Mouse (Mus musculus) brain, embryonic 18.5 days (tissue): ENCODE measurements around the gene Phf23.
A peak's percentile ranks its signal among the peaks of the same experiment; 100 is the strongest.
"Not testable (repeated sequence)": the region's sequence is repeated elsewhere in the genome, so short reads cannot be mapped to it uniquely, and the experiment has no call there.

ENCODE experiments used
- DNase-seq: peaks from one replicate; pipeline ENCODE4 v3.0.0-alpha.2; 2012; ENCODE audit warnings: low read depth, low spot score

Gene Phf23

GRCm38 (mm10) chr11:69999666-70000065 is 4.1 kb downstream of the Phf23 start:
- DNase-seq, result no peak

DNA sequence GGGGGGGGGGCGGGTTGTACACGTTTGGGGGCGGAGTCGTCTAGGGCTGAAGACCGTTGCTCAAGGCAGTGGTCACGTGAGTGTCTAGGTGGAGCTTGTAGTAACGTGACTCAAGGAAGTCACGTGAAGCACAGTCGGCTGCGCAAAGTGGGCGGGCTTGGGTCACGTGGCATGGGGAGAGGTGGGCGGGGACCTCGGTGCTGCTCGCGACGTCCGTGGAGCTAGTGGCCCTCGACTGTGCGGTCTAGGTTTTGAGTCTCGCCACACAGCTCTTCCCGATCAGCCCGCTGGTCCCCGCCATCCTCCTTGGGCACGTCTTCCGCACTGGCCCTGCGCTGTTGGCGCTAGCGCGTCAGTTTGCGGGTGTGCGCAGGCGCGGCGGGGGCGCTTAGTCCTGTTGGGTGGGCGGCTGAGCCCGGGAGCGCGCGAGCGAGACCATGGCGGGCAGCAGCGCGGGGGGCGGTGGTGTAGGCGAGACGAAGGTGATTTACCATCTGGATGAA is 4.9 kb downstream of the Phf23 start, which contains the start of gene Dvl2:
Dvl2 (plus strand) TSS at position 200 of the 503 bp plus-strand sequence.
- peak; percentile 92 for DNase-seq

DNA sequence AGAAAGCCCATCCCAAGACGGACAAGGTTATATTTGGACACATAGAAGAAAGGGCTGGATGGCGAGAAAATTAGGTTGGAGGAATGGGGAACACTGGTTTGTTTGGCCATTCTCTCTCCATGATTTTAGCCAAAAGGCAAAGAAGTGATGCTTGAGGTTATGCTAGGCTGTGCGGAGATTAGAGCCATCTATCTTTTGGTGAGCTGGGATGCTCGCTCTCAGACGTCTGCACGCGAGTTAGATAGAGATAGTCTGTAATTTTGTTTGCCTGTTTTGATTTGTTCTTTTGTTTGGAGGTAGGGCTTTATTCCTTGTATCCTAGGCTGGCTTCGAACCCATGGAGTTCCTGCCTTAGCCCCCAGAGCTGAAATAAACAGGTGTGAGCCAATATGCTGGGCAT is 5.6 kb downstream of the Phf23 start:
- DNase-seq, result no peak

DNA sequence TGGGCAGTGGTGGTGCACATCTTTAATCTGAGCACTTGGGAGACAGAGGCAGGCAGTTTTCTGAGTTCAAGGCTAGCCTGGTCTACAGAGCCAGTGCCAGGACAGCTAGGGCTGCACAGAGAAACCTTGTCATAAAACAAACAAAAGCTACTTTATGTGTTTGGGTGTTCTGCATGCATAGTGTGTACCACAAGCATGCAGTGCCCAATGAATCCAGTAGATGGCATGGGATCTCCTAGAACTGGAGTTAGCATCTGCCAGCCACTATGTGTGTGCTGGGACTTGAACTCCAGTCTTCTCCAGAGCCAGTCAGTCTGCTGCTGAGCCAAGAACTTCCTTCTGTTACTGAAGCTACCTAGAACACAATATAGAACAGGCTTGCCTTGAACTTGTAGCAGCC is 6.3 kb downstream of the Phf23 start:
- no peak for DNase-seq

GRCm38 (mm10) chr11:70002471-70002870 is 6.9 kb downstream of the Phf23 start:
- DNase-seq, result no peak

DNA sequence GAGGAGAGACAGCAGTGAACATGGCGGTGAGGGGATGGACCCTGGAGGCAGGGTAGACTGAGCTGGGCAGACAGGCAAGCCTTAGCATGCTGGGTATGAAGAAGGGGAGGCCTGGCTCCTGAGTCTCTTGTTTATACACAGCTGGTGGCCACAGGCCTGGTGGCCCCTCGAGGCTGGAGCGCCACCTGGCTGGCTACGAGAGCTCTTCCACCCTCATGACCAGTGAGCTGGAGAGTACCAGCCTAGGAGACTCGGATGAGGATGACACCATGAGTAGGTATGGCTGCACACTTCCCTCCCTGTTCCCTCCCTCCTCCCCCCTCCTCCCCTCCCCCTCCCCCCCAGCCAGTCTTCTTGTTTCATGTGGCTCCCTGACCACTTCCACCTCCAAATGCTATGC is 9.9 kb downstream of the Phf23 start:
- DNase-seq, result no peak

DNA sequence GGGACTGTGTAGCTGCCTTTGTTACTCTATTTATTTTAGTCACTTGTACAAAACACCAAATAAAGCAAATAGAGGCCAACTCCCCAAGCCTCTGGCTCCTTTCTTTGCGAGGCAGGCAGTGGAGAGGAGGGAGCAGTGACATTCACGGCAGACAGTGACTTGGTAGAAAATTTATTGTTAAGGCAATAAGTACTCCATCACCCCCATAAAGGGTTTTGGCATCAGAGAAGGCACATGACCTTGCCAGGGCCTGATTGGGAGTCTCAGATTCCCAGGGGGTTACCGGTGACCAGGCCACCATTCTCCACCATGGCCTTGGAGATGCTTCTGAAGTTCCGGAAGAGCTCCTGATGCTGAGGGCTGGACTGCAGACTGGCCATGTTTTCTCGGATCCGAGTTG is 14.5 kb downstream of the Phf23 start:
- DNase-seq, result no peak

- no peak for DNase-seq
Measured at GRCm38 (mm10) chr11:70010548-70010947, 15.0 kb downstream of the Phf23 start.

DNA sequence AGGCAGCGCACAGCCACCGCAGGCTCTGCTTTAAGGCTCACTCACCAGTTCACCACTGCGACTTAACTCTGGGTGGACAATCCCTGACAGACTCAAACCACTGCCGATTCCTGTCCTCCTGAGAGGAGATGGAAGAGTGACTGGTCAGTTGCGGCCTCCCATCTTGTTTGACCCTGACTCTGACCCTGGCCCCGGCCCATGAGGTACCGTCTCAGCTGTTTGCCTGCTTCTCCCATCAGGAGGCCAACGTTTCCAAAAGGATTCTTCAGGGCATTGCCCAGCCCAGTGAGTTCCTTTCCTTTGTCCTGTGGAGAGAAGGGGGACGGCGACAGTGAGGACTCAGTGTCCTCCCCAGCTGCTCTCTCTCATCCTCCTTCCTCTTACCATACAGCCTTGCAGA is 15.4 kb downstream of the Phf23 start:
- DNase-seq, result no peak

- DNase-seq, result no peak
Measured at GRCm38 (mm10) chr11:70012931-70013330, 17.4 kb downstream of the Phf23 start.

- DNase-seq, result no peak
Measured at GRCm38 (mm10) chr11:70013408-70013807, 17.8 kb downstream of the Phf23 start.

DNA sequence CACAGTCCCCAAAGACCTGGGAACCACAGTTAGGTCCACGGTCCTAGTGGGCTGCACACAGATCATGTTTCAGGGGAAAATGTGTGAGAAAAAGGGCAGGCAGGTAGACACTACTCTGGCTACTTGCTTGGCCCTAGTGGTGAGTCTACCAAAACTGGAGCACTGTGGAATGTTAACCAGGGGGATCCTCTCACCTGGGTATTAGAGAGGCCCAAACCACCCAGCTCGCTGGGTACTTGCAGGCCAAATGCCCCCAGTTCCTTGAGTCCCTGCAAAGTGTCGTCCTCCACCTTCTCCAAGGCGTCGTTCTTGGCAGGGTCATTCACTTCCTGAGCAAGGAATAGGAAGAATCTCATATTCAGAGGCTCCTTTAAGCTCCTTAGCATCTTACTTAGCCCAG is 18.5 kb downstream of the Phf23 start:
- no peak for DNase-seq

GRCm38 (mm10) chr11:70014880-70015558 is 19.4 kb downstream of the Phf23 start, which contains the start of gene Acadvl:
Gene Acadvl (minus strand): TSS chr11:70015411.
- no peak for DNase-seq

- no peak for DNase-seq
Measured at GRCm38 (mm10) chr11:70015677-70016076, 20.1 kb downstream of the Phf23 start.

GRCm38 (mm10) chr11:70016177-70016576 is 20.6 kb downstream of the Phf23 start:
- DNase-seq, result not testable (repeated sequence)

DNA sequence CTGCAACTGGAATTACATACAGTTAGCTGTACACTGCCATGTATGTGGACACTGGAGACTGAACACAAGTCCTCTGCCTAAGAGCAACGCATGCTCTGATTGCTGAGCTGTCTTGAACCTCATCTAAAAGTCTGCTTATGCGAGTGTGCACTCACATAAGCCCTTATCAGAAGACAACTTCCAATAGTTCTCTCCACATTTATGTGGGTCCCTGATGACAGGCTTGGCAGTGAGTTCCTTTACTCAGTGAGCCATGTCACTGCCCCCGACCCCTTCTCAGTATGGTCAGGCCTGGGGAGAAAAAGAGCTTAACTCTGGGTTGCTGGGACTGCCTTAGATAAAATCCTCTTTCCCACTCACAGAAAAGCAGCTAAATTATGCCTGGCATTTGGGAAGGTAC is 21.1 kb downstream of the Phf23 start, which contains the start of gene Dlg4:
Dlg4 (plus strand) TSS at position 274 of the 400 bp plus-strand sequence.
- no peak for DNase-seq

DNA sequence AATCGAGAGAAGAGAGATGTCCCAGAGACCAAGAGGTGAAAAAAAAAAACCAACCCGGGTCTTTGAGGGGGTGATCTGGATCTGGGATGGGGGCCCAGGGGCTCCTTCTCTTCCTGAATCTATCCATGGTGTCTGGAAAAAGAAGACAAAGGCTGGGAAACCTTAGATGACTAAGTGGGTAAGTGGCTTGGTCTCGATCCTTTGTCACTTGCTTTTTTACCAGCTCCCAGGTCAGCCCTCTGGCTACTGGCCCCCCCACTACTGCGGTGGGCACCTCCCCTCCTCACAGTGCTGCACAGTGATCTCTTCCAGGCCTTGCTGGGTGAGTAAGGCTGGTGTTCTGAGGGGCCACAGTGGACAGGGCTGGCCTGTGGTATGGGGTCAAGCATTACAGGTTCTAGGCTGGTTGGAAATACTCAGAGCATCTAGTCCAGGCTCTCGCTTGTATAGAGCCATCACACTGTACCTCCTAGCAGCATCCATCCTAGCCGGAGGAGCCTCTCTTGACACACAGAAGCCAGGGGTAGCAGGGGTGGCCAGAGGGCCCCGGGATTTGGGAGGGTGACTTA is 21.7 kb downstream of the Phf23 start:
- DNase-seq, result no peak

DNA sequence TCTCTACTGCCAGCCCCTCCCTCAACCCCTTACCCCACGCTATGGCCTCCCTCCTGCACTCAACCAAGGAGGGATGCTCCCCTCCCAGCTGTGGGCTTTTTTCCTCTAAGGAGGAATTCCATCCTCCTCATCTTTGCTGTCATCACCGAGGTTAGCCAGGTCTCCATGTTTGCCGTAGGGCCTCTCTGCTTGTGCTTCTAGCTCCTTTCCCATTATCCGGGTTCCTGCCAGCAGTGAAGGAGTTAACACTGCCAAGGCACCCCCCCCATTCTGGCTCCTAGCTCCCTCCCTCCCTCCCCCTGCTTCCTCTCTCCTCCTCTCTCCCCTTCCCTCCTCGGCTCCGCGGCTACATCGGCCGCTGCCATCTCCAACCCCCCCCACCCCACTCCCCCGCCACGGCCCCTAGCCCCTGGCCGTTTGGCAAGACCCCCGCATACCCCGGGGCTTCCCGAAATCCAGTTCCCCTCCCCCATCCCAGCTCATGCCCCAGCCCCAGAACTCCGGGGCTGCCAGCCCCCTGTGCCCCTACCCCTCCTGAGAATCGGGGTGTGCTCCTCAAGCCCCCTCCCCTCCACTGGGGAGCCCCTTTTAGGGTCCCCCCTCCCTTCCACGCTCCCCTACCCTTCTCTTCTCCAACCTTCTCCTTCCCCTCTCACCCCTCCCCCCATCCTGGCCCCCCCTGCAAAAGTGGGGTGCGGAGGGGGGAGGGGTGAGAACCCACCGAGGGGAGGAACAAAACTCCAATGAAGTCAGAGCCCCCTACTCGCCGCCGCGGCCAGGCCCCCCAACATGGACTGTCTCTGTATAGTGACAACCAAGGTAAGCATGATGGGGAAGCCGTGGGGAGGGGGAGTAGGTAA is 22.8 kb downstream of the Phf23 start:
- peak; percentile 78 for DNase-seq

DNA sequence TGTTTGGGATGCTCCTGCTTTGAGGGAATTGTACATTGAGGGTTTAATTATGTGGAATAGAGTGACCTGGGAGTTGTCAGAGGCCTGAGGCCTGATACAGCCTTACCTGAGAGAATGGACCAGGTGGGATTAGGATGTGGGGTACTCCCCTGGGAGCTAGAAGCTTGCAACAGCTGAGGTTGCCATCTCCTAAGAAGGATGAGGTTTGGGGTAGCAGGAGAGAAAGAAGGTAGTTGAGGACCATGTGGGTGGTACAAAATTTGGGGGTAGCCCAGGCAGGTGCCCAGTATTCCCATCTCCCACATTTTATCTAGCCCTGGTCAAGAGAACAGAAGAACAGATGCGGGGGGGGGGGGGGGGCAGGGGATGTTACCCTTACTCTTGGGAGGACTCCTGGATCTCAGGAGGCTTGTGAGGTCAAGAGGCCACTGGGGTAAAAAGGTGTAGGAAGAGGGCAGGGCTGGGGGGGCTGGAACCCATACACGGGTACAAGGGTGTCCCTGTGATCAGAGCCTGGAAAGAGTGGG is 24.0 kb downstream of the Phf23 start:
- no peak for DNase-seq

GRCm38 (mm10) chr11:70020022-70020631 is 24.6 kb downstream of the Phf23 start:
- DNase-seq, result no peak

DNA sequence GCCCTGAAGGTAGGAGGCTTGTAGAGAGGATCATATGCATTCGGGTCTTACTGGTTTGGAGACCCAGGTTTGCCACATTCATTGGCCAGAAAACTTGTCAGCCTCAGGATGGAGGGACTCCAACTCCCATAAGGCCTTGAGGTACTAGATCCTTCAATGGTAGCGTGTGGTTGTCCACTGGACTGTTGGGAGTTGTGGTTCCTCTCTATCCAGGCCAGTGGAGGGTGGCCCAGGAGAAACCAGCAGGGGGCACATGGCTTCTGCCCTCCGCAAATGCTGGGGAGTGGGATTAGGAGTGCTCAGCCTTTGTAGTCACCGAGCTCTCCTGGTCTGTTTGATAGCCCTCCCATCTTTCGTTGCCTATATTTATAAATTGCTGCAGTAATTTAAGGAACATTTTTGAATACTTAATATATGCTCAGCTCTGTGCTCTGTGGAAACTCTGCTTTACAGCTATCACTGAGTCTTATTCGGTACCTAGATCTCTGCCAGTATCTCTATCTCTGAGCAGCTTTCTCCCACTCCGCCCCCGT is 25.2 kb downstream of the Phf23 start:
- peak; percentile 82 for DNase-seq
